In the genomic region with DNA sequence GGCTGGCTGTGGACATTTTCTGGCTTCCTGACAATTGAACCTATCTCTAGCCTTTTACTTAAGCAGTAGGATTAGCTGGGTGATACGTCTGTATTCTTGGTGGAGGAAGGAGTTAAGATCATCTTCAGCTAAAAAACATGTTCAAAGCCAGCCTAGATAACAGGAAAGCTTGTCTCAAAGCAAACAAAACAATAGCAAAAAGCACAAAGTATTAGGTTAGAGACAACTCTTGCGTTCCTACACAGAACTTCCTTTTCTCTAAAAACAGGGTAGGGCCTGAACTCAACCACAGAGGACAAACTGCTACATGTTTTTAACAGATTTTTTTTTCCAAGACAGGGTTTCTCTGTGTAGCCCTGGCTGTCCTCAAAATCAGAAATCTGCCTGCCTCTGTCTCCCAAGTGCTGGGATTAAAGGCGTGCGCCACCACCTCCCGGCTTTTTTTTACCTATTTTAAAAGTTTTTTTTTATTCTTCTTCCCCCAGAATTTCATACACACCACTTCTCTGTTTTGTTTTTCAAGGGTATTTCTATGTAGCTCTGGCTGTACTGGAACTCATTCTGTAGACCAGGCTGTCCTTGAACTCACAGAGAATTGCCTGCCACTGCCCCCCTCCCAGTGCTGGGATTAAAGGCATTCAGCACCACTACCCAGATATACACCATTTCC, we compare ENCODE assay signal across 19 mouse cellular contexts. TPM values are rescaled to one million over a fixed set of nuclear protein-coding genes. Genes with fewer than 3 reads are reported as not detected.
DNase-seq lines count a peak whose midpoint lies in the region; TF ChIP-seq lines count a peak whose summit lies in the region.
"Had no signal": no experiment of that assay in that cellular context is flagged by ENCODE, and none has a peak within 500 bp of the region (broad histone marks: within the 10 kb centered on the region; RNA-seq: fewer than 3 reads in every experiment).

No protein-coding gene starts in this region.

- whole genome bisulfite sequencing in bone marrow, adult 2 months = 14% methylated on average over 5 of the region's 5 CpGs
- WGBS in macrophage (ENCODE audit: missing documents) = 21% methylated on average over 4 of the region's 5 CpGs
- WGBS in heart, adult 2 months = 86% methylated on average over 5 of the region's 5 CpGs

- TF ChIP-seq POLR2A in bone marrow, adult 2 months (IDR thresholded peaks at IDR 0.05; ENCODE audit: borderline replicate concordance, control insufficient read depth, low read depth, low read length) = no peak
- TF ChIP-seq POLR2A in heart, adult 2 months (IDR thresholded peaks at IDR 0.05; ENCODE audit: insufficient read depth, low read depth, low read length) = no peak

- no peaks in the 10 kb centered on the region for H3K27me3 ChIP-seq in heart, adult 2 months (ENCODE audit: control insufficient read depth, insufficient read depth, low read length)
- H3K27me3 ChIP-seq: embryonic facial prominence, embryonic 13.5 days; heart, embryonic 15.5 days; intestine, embryonic 15.5 days; kidney, embryonic 15.5 days had no signal

- H3K9ac ChIP-seq in heart, adult 2 months (ENCODE audit: low read depth, low read length) = no peak overlapping the region
- H3K9ac ChIP-seq: embryonic facial prominence, embryonic 13.5 days; heart, embryonic 15.5 days; intestine, embryonic 15.5 days; kidney, embryonic 15.5 days; lung, embryonic 14.5 days had no signal

- 0 out of 2 replicates have a peak, but pooled peaks cover 4% of the 10 kb centered on the region for H3K36me3 ChIP-seq in macrophage (ENCODE audit: inconsistent target)
- peaks cover 7% of the 10 kb centered on the region for H3K36me3 ChIP-seq in heart, adult 2 months (ENCODE audit: control insufficient read depth, insufficient read depth, low read length)
- H3K36me3 ChIP-seq: embryonic facial prominence, embryonic 13.5 days; heart, embryonic 15.5 days; intestine, embryonic 15.5 days had no signal

- peak overlapping the region; percentile 85 for H3K27ac ChIP-seq in bone marrow, adult 2 months (ENCODE audit: control insufficient read depth, insufficient read depth, low read depth, low read length, poor library complexity)
- peak overlapping the region; percentile 70 for H3K27ac ChIP-seq in macrophage
- no peak overlapping the region for H3K27ac ChIP-seq in heart, adult 2 months
- H3K27ac ChIP-seq: embryonic facial prominence, embryonic 13.5 days; gastrocnemius, adult 2 months; heart, embryonic 15.5 days; hindbrain, embryonic 10.5 days; intestine, embryonic 15.5 days; kidney, embryonic 15.5 days; stomach, postnatal 0 days had no signal

- peak; percentile 40 for DNase-seq in A20 (ENCODE audit: low read depth, low spot score)
- peak; percentile 68 for DNase-seq in CD4-positive helper T cell, adult 2 months (ENCODE audit: low read depth, low spot score)
- DNase-seq in embryo, embryonic 11 days = no peak
- DNase-seq in embryo, embryonic 10 days (ENCODE audit: low spot score) = no peak
- DNase-seq in heart, adult 2 months = no peak
- DNase-seq: cerebellum, adult 18-20 months; gastrocnemius, adult 2 months; lung, embryonic 14.5 days; midbrain, embryonic 14.5 days; right cerebral cortex, adult 18-20 months; thymus, postnatal 14 days had no signal

- intact Hi-C loops in heart, adult 2 months (cut with DNase I) = no loop called here

- TF ChIP-seq CTCF in bone marrow, adult 2 months (IDR thresholded peaks at IDR 0.05; ENCODE audit: control insufficient read depth, insufficient read depth, low read length) = no peak
- no peak for TF ChIP-seq CTCF in heart, adult 2 months (IDR thresholded peaks at IDR 0.05)

- TF ChIP-seq EP300 in heart, adult 2 months (IDR thresholded peaks at IDR 0.05; ENCODE audit: insufficient read depth, low read depth, low read length) = no peak

- H3K79me2 ChIP-seq in macrophage (ENCODE audit: inconsistent target) = peaks cover 96% of the 10 kb centered on the region
- H3K79me2 ChIP-seq in heart, adult 2 months (replicated peaks; ENCODE audit: control insufficient read depth, insufficient read depth, low read length) = peaks cover 9% of the 10 kb centered on the region; the same call in 1 of the 2 replicates

- H3K4me3 ChIP-seq in bone marrow, adult 2 months (replicated peaks; ENCODE audit: control insufficient read depth, low read depth, low read length) = no peak overlapping the region
- no peak overlapping the region for H3K4me3 ChIP-seq in macrophage (ENCODE audit: inconsistent target)
- no peak overlapping the region for H3K4me3 ChIP-seq in heart, adult 2 months
- H3K4me3 ChIP-seq: embryonic facial prominence, embryonic 13.5 days; gastrocnemius, adult 2 months; heart, embryonic 15.5 days; hindbrain, embryonic 10.5 days; intestine, embryonic 15.5 days; kidney, embryonic 15.5 days had no signal

- H3K4me1 ChIP-seq in bone marrow, adult 2 months (ENCODE audit: control insufficient read depth, insufficient read depth, low read length) = peaks cover 5% of the 10 kb centered on the region; the same call in 1 of the 2 replicates
- H3K4me1 ChIP-seq in heart, adult 2 months (ENCODE audit: control insufficient read depth, insufficient read depth, low read length) = peaks cover 4% of the 10 kb centered on the region
- H3K4me1 ChIP-seq: intestine, embryonic 15.5 days had no signal

RNA-seq across cellular contexts. Expression of gene Crlf3, which starts 5.0 kb away (rescaled TPM):
- 35.5 and 47.8 TPM in 2 replicates for polyA plus RNA-seq in bone marrow, adult 2 months (2011; ENCODE audit: insufficient read depth, insufficient read length, low replicate concordance, missing spikeins)
- 100 to 1,000 TPM in 22 of 26 experiments, 10 to 100 TPM in 4; 65.9 to 570 (median 261) TPM for total RNA-seq in macrophage (2018; cell fraction: chromatin; rRNA removed)
- total RNA-seq in macrophage (2018; cell fraction: cytosol; rRNA removed) = 10 to 100 TPM; 46.9 to 78.6 (median 56.5) TPM
- 100 to 1,000 TPM in 23 of 26 experiments, 10 to 100 TPM in 3; 70.6 to 590 (median 171) TPM for total RNA-seq in macrophage (2018; cell fraction: nucleus; rRNA removed)
- polyA plus RNA-seq in macrophage (2018) = 27.5 to 59.0 TPM (median 37.3 TPM) in 3 replicates
- total RNA-seq in heart, adult 2 months (2021) = 10 to 100 TPM; 10.8 to 10.9 TPM
- 8.0 and 11.7 TPM in 2 replicates for polyA plus RNA-seq in heart, adult 2 months (2012; rRNA removed)

RNA-seq across cellular contexts. Expression of gene Atad5, which starts 13.5 kb away (rescaled TPM):
- polyA plus RNA-seq in bone marrow, adult 2 months (2011; ENCODE audit: insufficient read depth, insufficient read length, low replicate concordance, missing spikeins) = 19.4 and 23.1 TPM in 2 replicates
- 10 to 100 TPM in 14 of 26 experiments, 1 to 10 TPM in 12; 3.4 to 18.6 (median 10.6) TPM for total RNA-seq in macrophage (2018; cell fraction: chromatin; rRNA removed)
- total RNA-seq in macrophage (2018; cell fraction: cytosol; rRNA removed) = 1 to 10 TPM in 25 of 26 experiments, under 1 TPM in 1; 0.86 to 3.2 (median 2.4) TPM
- 10 to 100 TPM in 2 of 26 experiments, 1 to 10 TPM in 24; 2.5 to 28.8 (median 6.8) TPM for total RNA-seq in macrophage (2018; cell fraction: nucleus; rRNA removed)
- 1.5 to 6.1 TPM (median 1.9 TPM) in 3 replicates for polyA plus RNA-seq in macrophage (2018)
- under 1 TPM; 0.70 to 0.84 TPM for total RNA-seq in heart, adult 2 months (2021)
- 0.27 and 0.44 TPM in 2 replicates for polyA plus RNA-seq in heart, adult 2 months (2012; rRNA removed)

Comparison
In these comparisons a context has a peak if more than half of its experiments do, and no peak if none do; other contexts are left out.
1. DNase-seq: peak in A20 (single experiment) and CD4-positive helper T cell, adult 2 months (single experiment); none in embryo, embryonic 11 days (single experiment), embryo, embryonic 10 days (single experiment) and heart, adult 2 months (0 of 2).